Mouse (Mus musculus) MEL (cell line): Measurements from ENCODE around the gene Fbxw2. TPM values are rescaled to one million over a fixed set of nuclear protein-coding genes. Genes with fewer than 3 reads are reported as not detected.

Experiments used
- BHLHE40 ChIP-seq: IDR thresholded peaks from 2 replicates; pipeline ENCODE4 v1.6.1; 2012; ENCODE audit warnings: low read depth, mild to moderate bottlenecking, inconsistent platforms, low read length, improper control_type of control experiment, borderline replicate concordance
- ELF1 ChIP-seq: IDR thresholded peaks from 2 replicates; pipeline ENCODE4 v1.6.1; 2014; ENCODE audit warnings: low read depth, mild to moderate bottlenecking, inconsistent platforms, low read length, improper control_type of control experiment, moderate library complexity
- NELFE ChIP-seq: IDR thresholded peaks from 2 replicates; pipeline ENCODE4 v1.6.1; 2011; ENCODE audit warnings: low read depth, low read length, improper control_type of control experiment
- UBTF ChIP-seq: IDR thresholded peaks from 2 replicates; pipeline ENCODE4 v1.6.1; 2012; ENCODE audit warnings: low read depth, mild to moderate bottlenecking, inconsistent platforms, low read length, improper control_type of control experiment, moderate library complexity, borderline replicate concordance; ENCODE audit not compliant: insufficient read depth
- polyA plus RNA-seq, 2 experiments: library from polyadenylated mRNA; stranded (reverse) in 1 of 2; unstranded in 1 of 2; fragments of >175 nt in 1 of 2; fragments of >200 nt in 1 of 2; gene quantifications; 2 replicates each; pipeline versions ENCODE4 v1.2.1 to v1.2.4; 2012; ENCODE audit warnings: low replicate concordance in 2 of 2, low read depth in 1 of 2; ENCODE audit not compliant: insufficient read length in 2 of 2, insufficient read depth in 1 of 2, missing spikeins in 1 of 2
- total RNA-seq: library from RNA; depleted of rRNA; stranded (reverse); fragments of 300-350 nt; gene quantifications from 2 replicates; pipeline ENCODE4 v1.2.3, GENCODE M21; 2012; rRNA removed

Fbxw2 gene
- total and polyA plus RNA-seq, 3 experiments: 43.7 to 101 (median 49.7) TPM

DNA sequence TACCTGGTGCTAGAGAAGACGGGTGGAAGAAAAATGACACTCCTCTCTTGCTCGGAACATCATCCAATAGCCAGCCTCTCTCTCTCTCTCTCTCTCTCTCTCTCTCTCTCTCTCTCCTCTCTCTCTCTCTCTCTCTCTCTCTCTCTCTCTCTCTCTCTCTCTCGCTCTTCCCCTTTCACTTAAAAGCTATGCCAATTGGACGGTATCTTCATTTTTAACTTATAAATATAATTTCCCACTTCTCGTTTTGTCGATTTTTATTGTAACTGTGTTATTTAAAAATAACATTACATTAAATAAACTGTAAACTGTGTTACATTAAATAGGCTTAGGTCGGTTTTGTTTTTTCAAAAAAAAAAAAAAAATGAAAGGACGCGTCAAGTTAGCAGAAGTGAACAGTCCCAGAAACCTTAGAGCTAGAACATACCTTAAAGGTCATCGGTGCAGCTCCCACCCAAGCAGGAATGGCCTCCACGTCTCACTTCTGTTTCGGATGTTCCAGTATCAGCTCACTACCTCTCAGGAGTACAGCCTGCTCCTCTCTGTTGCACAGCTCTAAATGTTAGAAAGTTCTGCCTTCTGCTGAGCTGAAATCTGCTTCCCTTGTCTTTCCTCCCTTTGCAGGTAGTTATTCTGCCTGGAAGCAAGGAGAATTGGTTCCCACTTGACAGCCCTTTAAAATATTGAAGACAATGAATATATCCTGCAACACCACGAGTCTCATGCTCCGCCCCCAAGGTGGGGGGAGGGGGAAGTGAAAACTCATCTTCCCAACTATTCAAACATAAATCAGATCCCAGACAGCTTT lies 71.4 kb downstream of the Fbxw2 start, which contains the start of gene Gapvd1 (continued):
- no peak for TF ChIP-seq UBTF
- no peak; the same call in 1 of the 2 replicates for TF ChIP-seq NELFE
- TF ChIP-seq ELF1: no peak
- TF ChIP-seq BHLHE40: no peak
- TF ChIP-seq, all 39 proteins: peak for 11

Other genes starting within 250 kb of the Fbxw2 start
- 62.4 and 65.0 TPM in 2 replicates for gene Gapvd1, start 71.1 kb downstream of the Fbxw2 start, total RNA-seq
- 100 to 1,000 TPM in 1 of 2 experiments, 10 to 100 TPM in 1; 96.7 to 174 TPM for gene Gapvd1, start 71.1 kb downstream of the Fbxw2 start, polyA plus RNA-seq
- 914 and 1,250 TPM in 2 replicates for gene Hspa5, start 54.3 kb downstream of the Fbxw2 start, total RNA-seq
- gene Hspa5, start 54.3 kb downstream of the Fbxw2 start, polyA plus RNA-seq: 100 to 1,000 TPM; 147 to 649 TPM
- 47.1 and 51.2 TPM in 2 replicates for gene Rabepk, start 26.4 kb downstream of the Fbxw2 start, total RNA-seq
- gene Rabepk, start 26.4 kb downstream of the Fbxw2 start, polyA plus RNA-seq: 10 to 100 TPM in 1 of 2 experiments, not detected in 1; 85.3 TPM
- gene Gm34653, start 6.7 kb upstream of the Fbxw2 start, total RNA-seq: 0.08 TPM in 1 of 2 replicates, not detected in the other
- gene Gm34653, start 6.7 kb upstream of the Fbxw2 start, polyA plus RNA-seq: under 1 TPM in 1 of 2 experiments, not detected in 1; 0.10 TPM
- not detected in 2 replicates for gene Cutal, start 48.1 kb upstream of the Fbxw2 start, total RNA-seq
- gene Cutal, start 48.1 kb upstream of the Fbxw2 start, polyA plus RNA-seq: not detected
- gene Psmd5, start 48.7 kb upstream of the Fbxw2 start, total RNA-seq: 48.1 and 63.0 TPM in 2 replicates
- 10 to 100 TPM in 1 of 2 experiments, not detected in 1; 70.3 TPM for gene Psmd5, start 48.7 kb upstream of the Fbxw2 start, polyA plus RNA-seq
- gene Phf19, start 87.7 kb upstream of the Fbxw2 start, total RNA-seq: 10.2 and 10.9 TPM in 2 replicates
- gene Phf19, start 87.7 kb upstream of the Fbxw2 start, polyA plus RNA-seq: 10 to 100 TPM in 1 of 2 experiments, not detected in 1; 26.2 TPM
- 0.04 TPM in 1 of 2 replicates, not detected in the other for gene Traf1, start 135.5 kb upstream of the Fbxw2 start, total RNA-seq
- gene Traf1, start 135.5 kb upstream of the Fbxw2 start, polyA plus RNA-seq: under 1 TPM in 1 of 2 experiments, not detected in 1; 0.03 TPM
- not detected in 2 replicates for gene Hc, start 235.1 kb upstream of the Fbxw2 start, total RNA-seq
- not detected for gene Hc, start 235.1 kb upstream of the Fbxw2 start, polyA plus RNA-seq